Mouse (Mus musculus): ENCODE measurements at regions not wholly inside any gene's neighbourhood (a gene's known extent, or its start where the extent isn't known, plus 50 kb on each side); places are given as distances from the start of the nearest gene placed in this dataset.

DNA sequence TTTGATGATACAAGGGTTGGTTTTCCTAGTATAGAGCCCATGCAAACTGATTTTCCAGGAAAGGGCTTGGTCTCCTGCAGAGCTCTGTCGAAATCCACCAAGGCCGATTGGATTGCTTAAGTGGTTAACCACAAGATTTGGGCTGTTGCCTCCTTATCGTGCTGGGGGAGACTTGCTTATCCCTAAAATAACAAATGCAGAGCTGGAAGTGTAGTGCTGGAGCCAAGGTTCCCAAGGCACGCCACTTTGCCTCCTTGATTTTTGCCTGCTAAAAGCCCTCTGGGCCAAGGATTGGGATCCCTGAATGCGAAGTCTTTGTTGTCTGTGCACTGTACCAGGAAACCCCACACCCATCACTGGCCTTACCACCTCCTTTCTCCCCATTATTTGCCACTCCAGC is 52.8 kb upstream of the Tmem178 start:
- no peak for ATAC-seq (replicated peaks; ENCODE audit: low FRiP score, low TSS enrichment, poor library complexity, severe bottlenecking)

DNA sequence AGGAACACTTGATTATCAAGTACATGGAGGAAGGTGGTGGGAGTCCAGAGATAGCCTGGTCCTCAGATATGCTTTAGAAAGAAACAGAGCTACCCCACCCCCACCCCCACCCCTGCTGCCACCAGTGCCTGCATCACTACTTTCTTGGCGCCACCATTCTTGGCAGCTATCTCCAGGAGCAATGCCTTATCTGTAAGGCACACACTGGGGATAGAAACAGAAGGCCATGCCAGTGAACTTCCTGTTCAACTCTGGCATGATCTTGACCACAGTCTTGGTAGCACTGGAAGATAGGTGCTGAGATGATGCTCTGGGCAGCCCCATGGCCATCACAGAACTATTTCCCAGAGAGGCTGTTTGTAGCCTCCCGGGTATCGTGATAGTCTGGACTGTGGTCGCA is 55.3 kb upstream of the Tmem178 start:
- peak; percentile 94 for ATAC-seq (replicated peaks; ENCODE audit: low FRiP score, low TSS enrichment, poor library complexity, severe bottlenecking)

DNA sequence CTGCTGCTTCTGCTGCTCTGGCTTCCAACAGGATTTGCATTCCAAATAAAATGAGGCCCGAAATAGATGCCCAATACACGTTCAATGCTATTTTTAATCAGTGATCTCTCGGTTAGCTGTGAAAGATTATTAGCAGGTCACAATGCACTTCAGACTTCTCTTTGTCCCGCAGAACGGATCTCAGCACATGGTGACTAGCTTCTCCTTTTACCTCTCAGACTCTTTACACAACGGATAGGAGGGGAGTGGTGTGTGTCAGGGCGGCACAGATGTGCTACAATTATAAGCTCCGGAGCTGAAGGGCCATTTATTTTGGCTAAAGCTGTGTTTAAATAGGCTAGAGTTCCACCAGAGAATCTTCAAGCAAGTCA is 56.7 kb upstream of the Tmem178 start:
- no peak for ATAC-seq (replicated peaks; ENCODE audit: low FRiP score, low TSS enrichment, poor library complexity, severe bottlenecking)

DNA sequence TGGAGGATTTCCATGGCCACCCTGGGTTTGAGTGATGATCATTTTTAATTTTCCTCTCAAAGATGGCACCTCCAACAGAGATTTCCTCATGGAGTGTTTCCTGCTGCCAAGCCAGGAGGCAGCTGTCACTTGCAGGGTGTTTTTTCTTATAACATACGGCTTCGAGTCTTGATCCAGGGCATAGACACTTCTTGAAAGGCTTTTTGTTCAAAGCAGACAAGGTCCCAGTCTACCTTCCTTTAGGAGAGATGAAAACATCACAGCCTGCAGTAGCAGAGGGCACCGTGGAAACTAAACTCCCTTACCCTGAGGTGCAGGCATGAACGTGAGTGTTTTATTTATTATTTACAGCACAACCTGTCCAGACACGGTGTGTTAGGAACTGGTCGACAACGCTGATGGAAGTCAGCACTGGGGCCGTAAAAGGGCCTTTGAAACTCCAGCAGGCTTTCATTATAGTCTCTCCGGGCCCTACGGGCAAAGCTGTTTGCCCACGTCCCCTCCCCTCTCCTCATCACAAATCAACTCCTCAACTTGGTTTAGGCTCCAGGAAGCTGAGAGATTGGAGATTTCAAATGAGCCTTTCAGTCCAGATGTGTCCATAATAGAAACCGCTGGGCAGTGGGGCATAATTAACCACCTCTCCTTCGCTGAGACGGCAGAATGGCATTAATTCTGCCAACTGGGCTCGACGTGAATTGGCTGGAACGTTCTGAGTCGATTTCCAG is 57.2 kb upstream of the Tmem178 start:
- no peak for ATAC-seq (replicated peaks; ENCODE audit: low FRiP score, low TSS enrichment, poor library complexity, severe bottlenecking)

DNA sequence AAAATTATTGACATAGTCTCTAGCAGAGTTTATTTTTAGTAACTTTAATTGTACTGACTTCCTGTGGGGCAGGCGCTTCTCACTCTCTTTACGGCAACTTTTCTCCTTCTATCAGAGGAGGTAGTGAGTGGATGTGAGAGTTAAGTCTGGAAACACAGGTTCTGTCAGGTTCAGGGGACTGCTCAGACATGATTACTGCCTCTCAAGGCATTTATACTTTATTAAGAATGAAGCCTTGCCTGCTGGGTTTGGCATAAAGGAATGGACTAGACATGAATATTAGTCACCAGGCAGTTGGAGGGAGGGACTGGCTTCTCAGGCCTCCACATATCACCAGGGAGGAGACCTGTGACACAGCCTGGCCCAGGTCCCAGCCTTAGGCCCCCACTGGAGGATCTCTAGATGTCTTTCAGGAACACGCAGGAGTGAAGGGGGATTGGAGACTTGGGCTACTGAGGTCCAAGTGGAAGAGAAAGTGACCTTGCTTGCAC is 58.2 kb upstream of the Tmem178 start:
- ATAC-seq (replicated peaks; ENCODE audit: low FRiP score, low TSS enrichment, poor library complexity, severe bottlenecking), result no peak

DNA sequence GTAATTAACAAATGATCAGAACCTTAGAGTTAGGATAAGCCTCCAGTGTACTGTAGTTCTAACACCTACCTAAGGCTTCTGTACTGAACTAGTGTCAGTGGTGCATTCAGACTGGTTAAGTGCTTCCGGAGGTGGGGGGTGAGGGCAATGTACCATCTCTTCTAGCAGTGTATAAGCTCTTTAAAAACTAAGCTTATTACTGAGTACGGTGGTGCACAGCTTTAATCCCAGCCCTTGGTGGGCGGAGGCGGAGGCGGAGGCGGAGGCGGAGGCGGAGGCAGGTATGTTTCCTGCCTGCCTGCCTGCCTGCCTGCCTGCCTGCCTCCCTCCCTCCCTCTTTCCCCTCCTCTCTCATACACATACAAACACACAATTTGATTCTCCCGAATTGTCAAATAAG is 58.7 kb upstream of the Tmem178 start:
- no peak for ATAC-seq (replicated peaks; ENCODE audit: low FRiP score, low TSS enrichment, poor library complexity, severe bottlenecking)

DNA sequence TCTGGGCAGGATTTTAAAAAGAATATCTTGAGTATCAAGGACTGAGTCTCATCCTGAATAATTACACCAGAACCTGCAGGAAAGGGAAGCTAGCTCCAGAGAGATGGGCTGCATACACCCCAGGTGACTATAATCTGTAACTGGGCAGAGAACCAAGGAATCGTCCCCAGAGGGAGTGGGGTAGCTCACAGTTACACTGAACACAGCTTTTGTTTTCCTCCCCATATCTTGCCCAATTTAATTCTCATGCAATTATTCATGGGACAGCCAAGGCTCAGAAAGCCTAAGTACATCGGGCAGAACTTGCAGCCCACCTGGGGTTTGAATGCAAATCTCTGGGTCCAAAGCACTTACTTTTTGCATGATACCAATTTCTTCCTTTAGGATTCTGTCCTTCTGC is 59.5 kb upstream of the Tmem178 start:
- no peak for ATAC-seq (replicated peaks; ENCODE audit: low FRiP score, low TSS enrichment, poor library complexity, severe bottlenecking)

DNA sequence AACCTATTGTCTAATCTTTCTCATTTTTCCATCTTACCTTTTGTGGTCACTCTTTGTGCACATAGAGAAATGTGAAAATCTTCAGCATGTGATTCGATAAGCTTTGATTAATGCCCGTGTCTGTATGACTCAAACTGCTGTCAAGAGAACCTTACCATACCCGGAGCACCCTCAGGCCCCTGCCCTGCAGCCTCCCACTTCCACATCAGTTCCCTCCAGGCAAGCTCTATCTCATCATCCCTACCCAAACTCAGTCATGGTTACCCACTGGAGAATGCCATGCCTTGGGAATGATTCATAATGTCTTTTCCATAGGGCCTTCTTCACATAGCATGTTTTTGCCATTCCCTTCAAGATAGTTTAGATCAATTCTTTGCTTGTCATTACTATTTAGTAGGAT is 62.0 kb upstream of the Tmem178 start:
- ATAC-seq (replicated peaks; ENCODE audit: low FRiP score, low TSS enrichment, poor library complexity, severe bottlenecking), result no peak

DNA sequence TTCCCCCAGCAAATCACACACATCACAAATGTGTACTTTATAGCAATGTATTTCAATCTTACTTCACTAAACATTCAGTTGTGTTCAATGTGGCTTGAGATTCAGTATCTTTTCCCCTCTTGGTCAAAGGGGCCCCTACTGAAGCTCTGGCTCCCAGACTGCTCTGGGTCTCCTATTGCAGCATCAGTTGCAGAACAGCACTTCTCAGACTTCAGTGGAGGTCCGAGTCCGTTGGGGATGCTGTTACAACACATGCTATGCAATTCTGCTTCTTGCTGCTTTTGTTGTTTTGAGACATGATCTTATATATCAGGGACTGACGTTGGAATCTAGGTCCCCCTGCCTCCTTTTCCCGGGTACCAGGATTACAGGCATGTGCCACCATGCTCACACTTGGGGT is 64.1 kb upstream of the Tmem178 start:
- no peak for ATAC-seq (replicated peaks; ENCODE audit: low FRiP score, low TSS enrichment, poor library complexity, severe bottlenecking)

DNA sequence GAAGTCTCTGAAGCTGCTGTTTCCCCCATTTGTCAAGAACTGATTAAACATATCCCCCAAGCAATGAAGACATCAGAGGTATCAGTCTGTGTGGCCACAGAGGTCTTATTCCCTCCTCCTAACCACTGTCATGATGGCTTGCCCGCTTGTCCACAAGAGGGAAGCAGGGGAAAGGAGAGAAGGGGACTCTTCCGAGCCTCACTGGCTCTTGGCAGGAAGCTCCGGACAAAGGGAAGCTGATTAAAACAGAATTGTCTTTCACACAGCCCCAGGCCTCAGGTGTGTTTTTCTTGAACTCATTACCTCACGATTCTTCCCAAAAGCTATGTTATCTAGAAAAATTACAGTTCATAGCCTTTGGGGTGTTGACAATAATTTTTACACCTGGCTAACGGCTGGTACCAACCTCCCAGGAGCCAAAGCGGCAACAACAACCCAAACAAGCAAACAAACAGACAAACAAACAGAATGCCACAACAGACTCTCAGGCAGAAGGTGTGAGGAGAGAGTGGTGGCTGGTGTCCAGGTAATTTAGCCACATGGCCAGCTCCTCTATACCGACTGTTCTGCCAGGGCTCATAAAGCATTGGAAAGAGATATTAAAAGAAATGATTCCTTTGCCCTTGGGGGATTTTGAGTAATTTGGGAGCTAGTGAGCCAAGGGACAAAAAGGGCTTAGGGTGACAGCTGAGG is 68.9 kb upstream of the Tmem178 start:
- no peak for ATAC-seq (replicated peaks; ENCODE audit: low FRiP score, low TSS enrichment, poor library complexity, severe bottlenecking)

DNA sequence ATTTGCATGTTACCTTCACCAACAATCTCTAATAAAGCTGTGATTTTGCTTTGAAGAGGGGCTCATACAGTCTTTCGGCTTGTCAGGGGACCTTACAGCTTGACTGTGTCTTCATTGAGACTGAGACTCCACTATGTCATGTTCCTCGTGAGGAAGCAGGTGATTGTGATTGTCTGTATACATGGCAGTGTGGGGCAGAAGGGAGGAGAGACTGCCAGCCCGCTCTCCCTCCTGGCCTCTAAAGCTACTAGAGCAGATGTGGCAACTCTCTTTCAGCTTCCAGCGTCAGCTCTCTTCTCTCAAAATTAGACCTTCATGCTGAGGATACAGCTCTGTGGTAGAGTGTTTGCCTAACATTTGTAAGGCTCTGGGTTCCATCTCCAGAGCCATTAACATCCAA is 73.5 kb upstream of the Tmem178 start:
- ATAC-seq (replicated peaks; ENCODE audit: low FRiP score, low TSS enrichment, poor library complexity, severe bottlenecking), result no peak

DNA sequence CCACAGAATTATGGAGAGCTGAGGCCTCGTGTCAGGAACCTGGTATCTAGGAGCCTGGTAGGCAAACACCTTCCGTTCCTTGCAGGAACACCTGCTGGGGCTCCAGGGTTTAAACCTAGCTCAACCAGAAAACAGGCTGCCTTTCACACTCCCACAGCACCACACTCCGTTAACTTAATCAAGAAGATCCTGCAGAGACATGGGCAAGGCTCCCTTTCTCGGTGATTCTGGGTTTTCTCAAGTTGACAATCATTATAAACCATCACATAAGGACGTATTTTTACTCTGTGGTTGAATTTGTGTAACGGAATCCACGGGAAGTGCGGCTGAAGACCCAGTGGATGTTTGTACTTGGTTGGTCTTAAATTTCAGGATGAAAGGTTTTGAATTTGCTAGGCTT is 82.1 kb upstream of the Tmem178 start:
- ATAC-seq (replicated peaks; ENCODE audit: low FRiP score, low TSS enrichment, poor library complexity, severe bottlenecking), result no peak

DNA sequence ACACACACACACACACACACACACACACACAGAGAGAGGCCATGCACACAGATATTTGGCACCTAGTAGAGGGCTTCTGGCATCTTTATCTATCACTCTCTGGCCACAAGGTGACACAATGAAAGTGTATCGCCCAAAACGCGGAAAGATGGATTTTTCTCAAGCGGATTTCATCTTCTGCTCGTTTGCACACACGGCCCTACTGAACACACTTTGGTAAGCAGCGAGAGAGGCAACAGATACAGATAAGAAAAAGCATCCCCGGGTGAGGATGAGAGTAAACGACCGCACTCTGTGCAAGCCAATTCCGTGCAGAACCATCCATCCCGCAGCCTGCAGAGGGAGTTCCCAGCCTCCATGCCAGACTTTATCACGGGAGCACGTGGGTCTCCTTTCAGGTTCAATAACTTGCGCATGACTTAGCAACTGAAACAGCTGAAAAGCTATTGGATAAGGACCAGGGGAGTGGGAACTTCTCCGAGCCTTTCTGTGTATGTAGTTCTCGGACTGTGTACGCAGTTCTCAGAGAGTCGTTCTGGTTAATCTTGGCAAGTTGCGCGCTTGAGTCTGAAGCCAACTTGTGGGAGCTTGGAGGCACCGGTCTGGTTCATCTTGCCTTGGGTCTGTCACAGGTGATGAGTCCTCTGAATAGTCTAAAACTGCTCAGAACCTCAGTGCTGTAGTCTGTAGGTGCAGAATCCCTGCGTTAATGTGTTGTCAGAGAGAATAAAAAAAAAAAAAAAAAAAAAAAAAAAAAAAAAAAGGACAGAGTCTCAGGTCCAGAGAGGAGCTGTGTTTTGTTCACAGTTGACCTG is 97.2 kb upstream of the Tmem178 start:
- ATAC-seq (replicated peaks; ENCODE audit: low FRiP score, low TSS enrichment, poor library complexity, severe bottlenecking), result no peak

DNA sequence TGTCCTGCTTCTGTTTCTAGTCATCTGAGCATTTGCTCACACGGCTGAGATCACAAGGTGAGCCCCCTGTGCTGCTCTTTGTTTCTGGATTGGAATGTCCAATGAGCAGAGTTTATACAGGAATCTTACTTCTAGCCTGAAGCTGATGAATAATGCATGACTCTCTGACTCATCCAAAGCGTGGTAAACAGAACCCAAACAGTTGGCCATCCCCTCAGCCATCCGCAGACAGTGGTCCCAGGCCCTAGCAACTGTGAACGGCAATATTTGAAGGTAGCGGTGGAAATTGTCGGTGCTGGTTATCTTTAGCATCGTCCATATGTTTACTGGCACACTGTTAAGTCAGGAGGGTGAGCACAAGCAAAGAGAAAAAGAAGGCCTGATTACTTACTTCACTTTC is 99.1 kb upstream of the Tmem178 start:
- no peak for ATAC-seq (replicated peaks; ENCODE audit: low FRiP score, low TSS enrichment, poor library complexity, severe bottlenecking)

DNA sequence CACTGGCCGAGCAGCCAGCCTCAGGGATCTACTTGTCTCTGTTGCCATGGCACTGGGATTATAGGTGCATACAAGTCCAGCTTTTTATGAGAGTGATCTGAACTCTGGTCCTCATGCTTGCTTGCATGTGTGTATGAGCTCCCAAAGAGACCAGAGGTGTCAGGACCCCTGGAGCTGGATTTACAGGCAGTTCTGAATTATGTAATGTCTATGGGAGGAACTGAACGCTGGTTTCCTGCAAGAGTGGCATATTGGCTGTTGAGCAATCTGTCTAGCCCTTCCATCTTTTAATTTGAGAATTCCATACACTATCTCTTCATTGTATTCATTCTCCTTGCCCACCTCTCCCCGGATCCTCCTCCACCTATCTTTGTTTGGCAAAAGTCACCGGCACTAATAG is 102.5 kb upstream of the Tmem178 start:
- ATAC-seq (replicated peaks; ENCODE audit: low FRiP score, low TSS enrichment, poor library complexity, severe bottlenecking), result no peak

DNA sequence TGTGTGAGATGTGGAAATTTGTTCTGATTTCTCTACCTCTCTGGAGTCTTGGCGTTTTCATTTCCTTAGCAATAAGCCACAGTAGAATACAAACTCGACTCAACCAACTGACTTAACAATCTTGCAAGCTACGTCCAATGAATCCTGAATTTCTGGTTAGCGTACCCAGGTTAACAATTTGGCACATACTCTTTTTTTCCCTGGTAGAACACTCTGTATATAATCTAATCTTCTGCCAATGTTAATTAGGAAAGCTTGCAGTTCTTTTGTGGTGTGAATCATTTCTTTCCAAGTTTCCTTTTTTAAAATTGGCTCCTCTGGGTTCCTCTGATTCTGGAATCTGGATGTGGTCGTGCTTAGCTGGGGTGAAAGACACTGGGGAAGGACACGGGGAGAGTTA is 103.5 kb upstream of the Tmem178 start:
- ATAC-seq (replicated peaks; ENCODE audit: low FRiP score, low TSS enrichment, poor library complexity, severe bottlenecking), result no peak

DNA sequence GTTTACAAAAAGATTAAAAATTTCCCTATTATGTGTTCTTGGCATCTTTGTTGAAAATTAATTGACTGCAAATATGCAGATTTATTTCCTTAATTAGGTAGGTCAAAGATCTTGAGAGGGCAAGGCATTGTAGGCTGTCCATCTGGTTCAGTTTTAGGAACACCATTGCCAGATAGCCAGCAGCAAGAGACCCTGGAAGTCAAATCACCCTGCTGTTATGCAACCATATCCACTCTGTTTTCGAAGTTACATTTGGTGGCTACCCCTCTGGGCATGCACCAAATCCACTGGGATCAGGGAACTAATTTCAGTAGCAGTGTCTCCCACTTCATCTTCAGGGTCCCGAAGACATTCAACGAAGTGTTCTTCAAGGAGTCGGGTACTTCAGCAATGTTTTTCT is 104.0 kb upstream of the Tmem178 start:
- no peak for ATAC-seq (replicated peaks; ENCODE audit: low FRiP score, low TSS enrichment, poor library complexity, severe bottlenecking)

DNA sequence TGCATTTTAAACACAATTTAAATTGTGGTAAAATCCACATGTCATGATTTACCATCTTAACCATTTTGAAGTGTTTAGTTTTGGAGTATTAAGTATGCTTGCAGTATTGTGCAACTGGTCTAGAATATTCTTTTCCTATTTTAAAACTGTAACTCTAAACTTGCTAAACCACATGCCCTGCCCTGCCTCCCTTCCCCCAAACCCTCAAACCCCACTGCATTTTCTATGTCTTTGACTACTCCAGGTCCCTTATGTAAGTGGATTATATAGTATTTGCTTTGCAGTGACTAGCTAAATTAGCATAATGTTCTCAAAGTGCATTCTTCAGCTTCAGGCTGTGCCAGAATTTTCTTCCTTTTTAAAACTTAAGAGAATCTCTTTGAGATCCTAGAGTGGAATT is 106.4 kb upstream of the Map4k3 start:
- no peak for ATAC-seq (replicated peaks; ENCODE audit: low FRiP score, low TSS enrichment, poor library complexity, severe bottlenecking)

DNA sequence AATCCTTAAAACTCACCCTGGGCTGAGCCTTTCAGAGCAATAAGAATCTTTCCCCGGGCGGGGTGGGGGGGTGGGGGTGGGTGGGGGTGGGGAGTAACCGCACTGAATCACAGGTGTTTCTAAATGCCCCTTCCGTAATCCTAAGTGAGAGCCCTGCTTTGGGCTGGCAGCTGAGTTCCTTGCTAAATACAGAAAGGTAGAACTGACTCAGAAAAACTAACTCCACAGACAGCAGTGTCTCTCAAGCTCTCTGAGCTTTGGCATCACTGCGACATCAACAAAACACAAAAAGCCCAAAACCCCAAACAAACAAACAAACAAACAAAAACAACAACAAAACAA is 105.9 kb upstream of the Map4k3 start:
- no peak for ATAC-seq (replicated peaks; ENCODE audit: low FRiP score, low TSS enrichment, poor library complexity, severe bottlenecking)

DNA sequence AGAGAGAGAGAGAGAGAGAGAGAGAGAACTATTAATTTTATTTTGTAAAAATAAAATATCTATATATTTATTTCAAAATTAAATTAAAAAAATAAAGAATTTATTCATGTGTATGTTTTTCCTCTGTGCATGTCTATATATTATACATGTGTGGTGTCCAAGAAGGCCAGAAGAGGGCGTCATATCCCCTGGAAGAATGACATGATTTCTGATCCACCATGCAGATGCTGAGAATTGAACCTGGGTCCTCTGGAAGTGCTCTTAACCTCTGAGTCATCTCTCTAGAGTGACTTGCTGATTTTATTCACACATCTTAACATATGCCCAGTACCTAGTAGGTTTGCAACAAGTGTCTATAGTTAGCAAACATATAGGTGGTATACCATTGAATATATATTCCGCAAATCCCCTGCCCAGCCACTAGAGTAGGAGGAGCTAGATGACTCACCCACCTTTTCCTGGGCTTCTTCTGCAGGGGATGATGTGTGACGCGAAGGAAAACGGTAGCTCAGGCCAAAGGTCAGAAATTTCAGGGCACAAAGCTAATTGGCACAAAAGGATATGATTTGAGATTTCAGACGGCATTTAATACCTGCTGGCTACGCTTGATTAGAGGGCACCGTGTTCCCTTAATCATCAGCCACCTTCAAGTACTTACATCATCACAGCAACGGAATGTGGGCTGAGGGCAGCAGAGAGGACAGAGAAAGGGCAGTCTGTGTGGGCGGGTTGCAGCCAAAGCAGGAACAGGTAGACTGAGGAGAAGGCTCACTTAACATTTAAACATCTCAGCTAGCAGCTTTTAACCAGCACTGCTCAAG is 105.3 kb upstream of the Map4k3 start:
- no peak for ATAC-seq (replicated peaks; ENCODE audit: low FRiP score, low TSS enrichment, poor library complexity, severe bottlenecking)
